Mouse (Mus musculus): ENCODE results near the gene P2ry12. TPM values are rescaled to one million over a fixed set of nuclear protein-coding genes. Genes with fewer than 3 reads are reported as not detected.

The P2ry12 gene
- total and polyA plus RNA-seq, 2 experiments from 2014 or later = 0.98 TPM; not detected in 1

DNA sequence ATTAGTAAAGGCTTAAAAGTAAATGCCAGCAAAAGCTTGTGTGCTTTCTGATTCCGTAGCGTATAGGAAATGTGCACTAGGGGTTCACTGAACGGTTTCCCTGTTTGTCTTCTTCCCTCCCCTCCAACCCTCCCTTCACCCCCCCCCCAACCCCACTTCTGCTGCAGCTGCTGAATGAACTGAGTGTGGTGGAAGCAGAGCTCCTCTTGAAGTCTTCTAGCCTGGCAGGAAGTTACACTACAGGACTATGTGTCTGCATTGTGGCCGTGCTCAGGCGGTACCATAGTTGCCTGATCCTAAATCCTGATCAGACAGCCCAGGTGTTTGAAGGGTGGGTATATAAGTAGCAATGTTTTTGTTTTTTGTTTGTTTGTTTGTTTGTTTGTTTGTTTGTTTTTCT, 27.8 kb downstream of the P2ry12 start:
- no peak overlapping the region for H3K27ac ChIP-seq (ENCODE audit: low read depth)
- no peak overlapping the region for H3K9ac ChIP-seq (replicated peaks; ENCODE audit: low read depth, low read length)
- H3K27me3 ChIP-seq (ENCODE audit: control insufficient read depth, insufficient read depth, low read length) = no peaks in the 10 kb centered on the region
- H3K4me3 ChIP-seq (ENCODE audit: low read depth, low read length) = no peak overlapping the region
- no peak for TF ChIP-seq CTCF (IDR thresholded peaks at IDR 0.05; ENCODE audit: low read depth)
- no peak for TF ChIP-seq EP300 (IDR thresholded peaks at IDR 0.05; ENCODE audit: low read depth)
- WGBS = 74% methylated on average over 5 of the region's 5 CpGs
- no peaks in the 10 kb centered on the region for H3K9me3 ChIP-seq (replicated peaks; ENCODE audit: control insufficient read depth, low read length)
- ATAC-seq (ENCODE audit: insufficient read depth, low read depth) (no peak), DNase-seq (ENCODE audit: low spot score) (no peak)
- no peak overlapping the region for H3K4me2 ChIP-seq (ENCODE audit: low read depth, low read length)
- H3K36me3 ChIP-seq (replicated peaks; ENCODE audit: control insufficient read depth, insufficient read depth, low read length) = no peaks in the 10 kb centered on the region
- no peaks in the 10 kb centered on the region for H3K4me1 ChIP-seq (ENCODE audit: control insufficient read depth, insufficient read depth)

- H3K27ac ChIP-seq (ENCODE audit: low read depth) = no peak overlapping the region
- no peak for TF ChIP-seq EP300 (IDR thresholded peaks at IDR 0.05; ENCODE audit: low read depth)
- no peak for TF ChIP-seq CTCF (IDR thresholded peaks at IDR 0.05; ENCODE audit: low read depth)
- no peak for ATAC-seq (ENCODE audit: insufficient read depth, low read depth)
- no peak for DNase-seq (ENCODE audit: low spot score)
- no peak overlapping the region for H3K4me3 ChIP-seq (ENCODE audit: low read depth, low read length)
- 56% methylated on average over 3 of the region's 3 CpGs for WGBS
- no peak overlapping the region for H3K4me2 ChIP-seq (ENCODE audit: low read depth, low read length)
- H3K9me3 ChIP-seq (replicated peaks; ENCODE audit: control insufficient read depth, low read length) = no peaks in the 10 kb centered on the region
- no peaks in the 10 kb centered on the region for H3K36me3 ChIP-seq (replicated peaks; ENCODE audit: control insufficient read depth, insufficient read depth, low read length)
- no peaks in the 10 kb centered on the region for H3K27me3 ChIP-seq (ENCODE audit: control insufficient read depth, insufficient read depth, low read length)
- H3K4me1 ChIP-seq (ENCODE audit: control insufficient read depth, insufficient read depth) = peaks cover 11% of the 10 kb centered on the region
- no peak overlapping the region for H3K9ac ChIP-seq (replicated peaks; ENCODE audit: low read depth, low read length)
Observed at GRCm38 (mm10) chr3:59230912-59231311, 31.8 kb downstream of the P2ry12 start.

DNA sequence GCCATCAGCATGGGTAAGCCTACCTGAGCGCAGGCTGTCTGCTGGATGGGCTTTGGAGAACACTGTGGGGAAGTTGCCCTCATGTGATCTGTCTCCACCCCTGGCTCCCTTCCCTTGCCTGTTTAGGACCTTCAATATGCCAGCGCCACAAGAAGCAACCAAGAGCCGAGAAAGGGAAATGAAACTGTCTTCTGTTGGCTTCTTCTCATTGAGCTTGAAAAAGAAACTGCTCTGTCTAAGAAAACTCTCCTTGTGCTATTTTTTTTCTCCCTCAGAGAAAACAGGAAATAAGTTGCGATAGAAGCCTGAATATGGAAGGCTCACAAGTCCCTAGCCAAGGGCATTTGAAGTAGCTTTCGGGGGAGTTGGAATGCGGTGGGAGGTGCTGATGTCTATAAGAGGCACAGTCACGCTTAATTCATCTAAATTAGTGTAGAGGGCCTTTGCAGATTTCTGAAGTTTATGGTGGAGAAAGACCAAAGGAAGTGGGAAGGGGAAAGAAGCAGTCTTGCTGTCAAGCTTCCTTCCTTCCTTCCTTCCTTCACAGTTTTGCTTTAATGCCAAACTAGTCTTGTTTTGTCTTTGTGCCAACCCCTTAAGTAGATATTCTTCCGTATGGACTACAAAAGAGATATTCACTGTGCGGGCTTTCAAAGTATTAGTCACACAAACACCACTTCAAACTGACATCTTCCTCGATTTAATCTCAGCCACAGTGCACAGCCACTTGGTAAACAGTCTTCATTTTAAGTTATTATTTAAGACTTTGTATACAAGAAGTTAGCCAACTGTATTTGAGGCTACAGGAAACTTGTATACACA, 33.7 kb downstream of the P2ry12 start:
- DNase-seq (ENCODE audit: low spot score) (peak; percentile 57), ATAC-seq (ENCODE audit: insufficient read depth, low read depth) (peak; percentile 70)
- Histone ChIP-seq H3K4me2 (ENCODE audit: low read depth, low read length) (peak overlapping the region; percentile 53), H3K4me3 (ENCODE audit: low read depth, low read length) (peak overlapping the region; percentile 23), H3K27ac (ENCODE audit: low read depth) (peak overlapping the region; percentile 83), H3K9me3 (replicated peaks; ENCODE audit: control insufficient read depth, low read length) (no peaks in the 10 kb centered on the region), H3K9ac (replicated peaks; ENCODE audit: low read depth, low read length) (0 out of 2 replicates have a peak overlapping the region, but pooled peaks have one; percentile 19), H3K27me3 (ENCODE audit: control insufficient read depth, insufficient read depth, low read length) (no peaks in the 10 kb centered on the region), H3K4me1 (ENCODE audit: control insufficient read depth, insufficient read depth) (peaks cover 11% of the 10 kb centered on the region), H3K36me3 (replicated peaks; ENCODE audit: control insufficient read depth, insufficient read depth, low read length) (no peaks in the 10 kb centered on the region)
- WGBS = 19% methylated on average over 10 of the region's 10 CpGs
- TF ChIP-seq EP300 (IDR thresholded peaks at IDR 0.05; ENCODE audit: low read depth) (no peak), CTCF (IDR thresholded peaks at IDR 0.05; ENCODE audit: low read depth) (no peak)

- H3K4me3 ChIP-seq (ENCODE audit: low read depth, low read length) = no peak overlapping the region
- no peaks in the 10 kb centered on the region for H3K27me3 ChIP-seq (ENCODE audit: control insufficient read depth, insufficient read depth, low read length)
- WGBS = 94% methylated on average over 9 of the region's 9 CpGs
- H3K36me3 ChIP-seq (replicated peaks; ENCODE audit: control insufficient read depth, insufficient read depth, low read length) = no peaks in the 10 kb centered on the region
- H3K27ac ChIP-seq (ENCODE audit: low read depth) = no peak overlapping the region
- no peaks in the 10 kb centered on the region for H3K9me3 ChIP-seq (replicated peaks; ENCODE audit: control insufficient read depth, low read length)
- peaks cover 11% of the 10 kb centered on the region for H3K4me1 ChIP-seq (ENCODE audit: control insufficient read depth, insufficient read depth)
- no peak for TF ChIP-seq EP300 (IDR thresholded peaks at IDR 0.05; ENCODE audit: low read depth)
- TF ChIP-seq CTCF (IDR thresholded peaks at IDR 0.05; ENCODE audit: low read depth) = no peak
- ATAC-seq (ENCODE audit: insufficient read depth, low read depth) (no peak), DNase-seq (ENCODE audit: low spot score) (no peak)
- no peak overlapping the region for H3K4me2 ChIP-seq (ENCODE audit: low read depth, low read length)
- H3K9ac ChIP-seq (replicated peaks; ENCODE audit: low read depth, low read length) = no peak overlapping the region
Observed at GRCm38 (mm10) chr3:59227696-59228095, 35.0 kb downstream of the P2ry12 start.

- TF ChIP-seq CTCF (IDR thresholded peaks at IDR 0.05; ENCODE audit: low read depth) = no peak
- no peak for TF ChIP-seq EP300 (IDR thresholded peaks at IDR 0.05; ENCODE audit: low read depth)
- no peak overlapping the region for H3K9ac ChIP-seq (replicated peaks; ENCODE audit: low read depth, low read length)
- no peak overlapping the region for H3K4me3 ChIP-seq (ENCODE audit: low read depth, low read length)
- no peak overlapping the region for H3K27ac ChIP-seq (ENCODE audit: low read depth)
- DNase-seq (ENCODE audit: low spot score) (no peak), ATAC-seq (ENCODE audit: insufficient read depth, low read depth) (no peak)
- H3K36me3 ChIP-seq (replicated peaks; ENCODE audit: control insufficient read depth, insufficient read depth, low read length) = no peaks in the 10 kb centered on the region
- no peaks in the 10 kb centered on the region for H3K27me3 ChIP-seq (ENCODE audit: control insufficient read depth, insufficient read depth, low read length)
- H3K4me1 ChIP-seq (ENCODE audit: control insufficient read depth, insufficient read depth) = peaks cover 11% of the 10 kb centered on the region
- H3K4me2 ChIP-seq (ENCODE audit: low read depth, low read length) = no peak overlapping the region
- H3K9me3 ChIP-seq (replicated peaks; ENCODE audit: control insufficient read depth, low read length) = no peaks in the 10 kb centered on the region
Observed at GRCm38 (mm10) chr3:59225411-59225810, 37.3 kb downstream of the P2ry12 start.

DNA sequence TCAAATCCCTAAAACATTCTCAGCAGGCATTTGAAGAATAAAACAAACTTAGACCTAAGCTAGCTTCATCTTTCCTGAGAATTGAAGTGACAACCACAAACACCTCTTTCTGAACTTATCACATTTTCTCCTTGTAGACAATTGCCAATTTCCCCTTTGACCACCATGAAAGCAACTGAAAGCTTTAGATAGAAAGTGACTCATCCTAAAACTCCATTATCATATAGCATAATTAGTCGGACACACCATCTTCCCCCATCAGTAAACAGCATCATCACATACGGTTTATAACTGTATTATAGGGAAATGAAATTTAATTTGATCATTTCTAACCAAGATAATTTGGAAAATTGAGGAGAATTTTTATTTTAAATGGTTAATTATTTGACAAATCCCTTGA, 40.4 kb downstream of the P2ry12 start:
- no peaks in the 10 kb centered on the region for H3K9me3 ChIP-seq (replicated peaks; ENCODE audit: control insufficient read depth, low read length)
- DNase-seq (ENCODE audit: low spot score) (no peak), ATAC-seq (ENCODE audit: insufficient read depth, low read depth) (no peak)
- whole genome bisulfite sequencing = 83% methylated on average over 2 of the region's 2 CpGs
- no peak overlapping the region for H3K4me3 ChIP-seq (ENCODE audit: low read depth, low read length)
- H3K36me3 ChIP-seq (replicated peaks; ENCODE audit: control insufficient read depth, insufficient read depth, low read length) = no peaks in the 10 kb centered on the region
- no peak overlapping the region for H3K27ac ChIP-seq (ENCODE audit: low read depth)
- no peak overlapping the region for H3K9ac ChIP-seq (replicated peaks; ENCODE audit: low read depth, low read length)
- H3K4me1 ChIP-seq (ENCODE audit: control insufficient read depth, insufficient read depth) = no peaks in the 10 kb centered on the region
- no peak overlapping the region for H3K4me2 ChIP-seq (ENCODE audit: low read depth, low read length)
- no peak for TF ChIP-seq CTCF (IDR thresholded peaks at IDR 0.05; ENCODE audit: low read depth)
- TF ChIP-seq EP300 (IDR thresholded peaks at IDR 0.05; ENCODE audit: low read depth) = no peak
- no peaks in the 10 kb centered on the region for H3K27me3 ChIP-seq (ENCODE audit: control insufficient read depth, insufficient read depth, low read length)
